Mouse (Mus musculus): Measurements from ENCODE around the gene D130052B06Rik.

DNA sequence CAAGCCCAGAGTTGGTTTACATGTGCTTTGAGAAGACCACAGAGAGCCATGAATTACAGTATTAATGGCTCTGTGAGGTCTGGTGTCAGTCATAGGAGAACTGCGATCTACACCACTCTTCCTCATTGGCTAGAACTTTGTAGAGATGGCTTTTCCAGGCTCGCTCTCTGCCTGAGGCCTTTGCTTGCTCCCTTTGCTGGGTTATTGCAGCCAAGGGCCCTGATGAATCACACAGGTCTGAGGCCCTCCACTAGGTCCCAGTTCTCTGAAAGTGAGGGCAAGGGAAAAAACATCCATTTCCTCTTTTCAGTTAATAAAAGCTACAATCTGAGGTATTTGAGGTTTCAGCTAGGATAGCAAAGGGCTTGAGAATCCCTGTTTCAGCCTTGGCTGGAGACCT lies 64.5 kb downstream of the D130052B06Rik start:
- TF ChIP-seq CTCF (IDR thresholded peaks at IDR 0.05; ENCODE audit: low read depth, low read length) (no peak), POLR2A (IDR thresholded peaks at IDR 0.05; ENCODE audit: insufficient read depth, low read length) (no peak)

Data from ES-Bruce4 (cell line).